Mouse (Mus musculus) myocyte (in vitro differentiated cells): ENCODE measurements at regions not wholly inside any gene's neighbourhood (a gene's known extent, or its start where the extent isn't known, plus 50 kb on each side); places are given as distances from the start of the nearest gene placed in this dataset.

Experiments
- H3K27me3 ChIP-seq: one replicate; pipeline ENCODE4 v1.6.1; 2011; ENCODE audit not compliant: control insufficient read depth, insufficient read depth, insufficient read length
- H3K36me3 ChIP-seq: one replicate; pipeline ENCODE4 v1.6.1; 2011; ENCODE audit not compliant: control insufficient read depth, insufficient read depth
- H3K4me2 ChIP-seq: one replicate; pipeline ENCODE4 v1.6.1; 2011; ENCODE audit warnings: low read depth, control low read depth
- H3K4me3 ChIP-seq: one replicate; pipeline ENCODE4 v1.5.1; 2011; ENCODE audit warnings: mild to moderate bottlenecking, control low read depth, moderate library complexity
- H3K79me2 ChIP-seq: one replicate; pipeline ENCODE4 v1.6.1; 2011; ENCODE audit not compliant: control insufficient read depth, insufficient read depth
- H3ac ChIP-seq: one replicate; pipeline ENCODE4 v1.6.1; 2011; ENCODE audit not compliant: control insufficient read depth, insufficient read length
- POLR2A ChIP-seq: IDR thresholded peaks from one replicate; pipeline ENCODE4 v1.6.1; 2011; ENCODE audit warnings: low read depth, mild to moderate bottlenecking, control low read depth, moderate library complexity; ENCODE audit not compliant: insufficient read length
- TCF12 ChIP-seq: IDR thresholded peaks from one replicate; pipeline ENCODE4 v1.6.1; 2011; ENCODE audit warnings: mild to moderate bottlenecking, control low read depth; ENCODE audit not compliant: poor library complexity, insufficient read depth, severe bottlenecking
- USF1 ChIP-seq: IDR thresholded peaks from one replicate; pipeline ENCODE4 v1.6.1; 2011; ENCODE audit warnings: low read depth, mild to moderate bottlenecking, control low read depth, moderate library complexity

DNA sequence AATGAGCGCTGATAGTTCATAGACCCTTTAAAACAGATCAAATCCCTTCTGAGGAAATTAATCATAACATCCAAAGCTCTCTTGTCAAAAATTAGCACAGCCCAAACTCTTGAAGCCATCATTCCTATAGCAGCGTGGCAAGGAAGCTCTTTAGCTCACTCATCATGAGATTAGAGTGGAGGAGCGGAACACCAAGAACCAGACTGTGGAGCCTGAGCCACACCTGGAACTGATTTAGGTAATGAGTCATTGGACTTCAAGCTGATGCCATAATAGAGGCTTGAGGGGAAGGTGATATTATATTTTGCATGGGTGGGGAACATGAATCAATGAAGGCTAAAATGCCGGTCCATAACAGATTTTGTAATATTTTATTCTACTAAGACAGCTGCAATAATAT, 52.2 kb upstream of the Cxxc4 start:
- TF ChIP-seq POLR2A (no peak), TCF12 (no peak), USF1 (no peak)
- H3K4me2 ChIP-seq, result no peak overlapping the region
- no peaks in the 10 kb centered on the region for H3K36me3 ChIP-seq
- H3K4me3 ChIP-seq, result no peak overlapping the region
- H3K79me2 ChIP-seq, result no peaks in the 10 kb centered on the region
- no peaks in the 10 kb centered on the region for H3K27me3 ChIP-seq
- no peak overlapping the region for H3ac ChIP-seq
